Mouse (Mus musculus) urinary bladder, postnatal 10 days (tissue): ENCODE results near the gene Ltbr.
"Not testable (repeated sequence)": the region's sequence is repeated elsewhere in the genome, so short reads cannot be mapped to it uniquely, and the experiment has no call there.

Experiments
- DNase-seq: peaks from one replicate; pipeline ENCODE4 v3.0.0; 2022; ENCODE audit warnings: low spot score

Ltbr gene

GRCm38 (mm10) chr6:125271455-125272227, 42.0 kb downstream of the Ltbr start:
- DNase-seq, result peak; percentile 69

DNA sequence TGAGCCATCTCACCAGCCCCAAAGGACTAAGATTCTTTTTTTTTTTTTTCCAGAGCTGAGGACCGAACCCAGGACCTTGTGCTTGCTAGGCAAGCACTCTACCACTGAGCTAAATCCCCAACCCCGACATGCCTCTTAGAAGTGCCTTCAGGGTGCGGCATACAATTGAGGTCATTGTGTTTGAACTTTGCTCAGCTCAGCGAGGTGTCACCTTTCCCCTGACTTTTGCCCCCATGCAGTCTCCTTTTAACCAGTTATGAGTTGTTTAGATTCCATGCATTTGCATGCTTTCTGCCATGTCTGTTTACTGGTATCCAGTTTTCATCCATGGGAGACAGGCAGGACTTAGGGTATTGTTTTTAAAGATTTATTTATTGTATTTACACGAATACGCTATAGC, 44.9 kb downstream of the Ltbr start:
- DNase-seq, result no peak

- DNase-seq, result no peak
Observed at GRCm38 (mm10) chr6:125267469-125267868, 46.2 kb downstream of the Ltbr start.

GRCm38 (mm10) chr6:125266600-125266999, 47.1 kb downstream of the Ltbr start:
- not testable (repeated sequence) for DNase-seq

DNA sequence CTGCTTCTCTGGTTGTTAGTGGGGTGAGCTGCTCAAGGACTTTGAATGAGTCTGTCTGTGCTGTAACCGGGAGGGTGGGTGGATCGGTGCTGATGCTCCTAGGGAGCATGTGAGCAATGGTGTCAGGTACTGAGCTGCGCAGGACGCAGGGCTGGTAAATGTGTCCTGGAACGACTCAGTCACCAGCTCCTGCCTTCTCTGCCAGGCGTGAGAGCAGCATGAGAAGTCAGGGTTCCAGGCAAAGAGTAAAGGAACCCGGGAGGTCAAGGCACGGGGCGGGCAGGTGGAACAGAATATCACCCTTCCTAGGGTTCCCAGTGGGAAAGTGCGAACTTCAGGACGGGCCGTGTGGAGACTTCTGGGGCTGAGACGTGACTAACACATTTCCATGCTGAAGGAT, 47.6 kb downstream of the Ltbr start:
- no peak for DNase-seq

- no peak for DNase-seq
Observed at GRCm38 (mm10) chr6:125265239-125265638, 48.4 kb downstream of the Ltbr start.

DNA sequence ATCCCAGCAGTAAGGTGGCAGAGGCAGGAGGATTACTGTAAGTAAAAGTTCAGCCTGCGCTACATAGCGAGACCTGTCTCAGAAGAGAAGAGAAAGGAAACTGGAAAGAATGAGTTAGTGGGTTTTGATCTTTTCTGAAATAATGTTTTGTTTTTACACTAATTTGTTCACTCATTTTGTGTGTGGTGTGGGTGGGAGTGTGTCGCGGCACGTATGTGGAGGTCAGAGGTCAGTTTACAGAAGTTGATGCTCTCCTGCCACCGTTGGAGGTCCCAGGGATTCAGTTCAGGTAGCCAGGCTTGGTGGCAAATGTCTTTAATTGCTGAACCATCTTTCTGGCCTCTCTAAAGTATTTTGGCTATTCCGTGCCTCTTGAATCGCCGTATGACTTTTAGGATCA, 49.5 kb downstream of the Ltbr start:
- DNase-seq, result no peak

GRCm38 (mm10) chr6:125260006-125260555, 53.6 kb downstream of the Ltbr start:
- no peak for DNase-seq
